Mouse (Mus musculus) testis, adult 2 months (tissue): ENCODE results near the gene Spata31d1b.

ENCODE experiments used
- CTCF ChIP-seq: fragments of 200-500 bp; IDR thresholded peaks from 2 replicates; pipeline ENCODE4 v1.5.1; 2012; ENCODE audit warnings: low read depth, mild to moderate bottlenecking, inconsistent platforms, low read length, moderate library complexity; ENCODE audit not compliant: control insufficient read depth, insufficient read depth, insufficient replicate concordance
- POLR2A ChIP-seq: fragments of 200-500 bp; IDR thresholded peaks from 2 replicates; pipeline ENCODE4 v1.6.1; 2012; ENCODE audit warnings: low read depth, mild to moderate bottlenecking, inconsistent platforms, low read length, moderate library complexity; ENCODE audit not compliant: control insufficient read depth

- TF ChIP-seq POLR2A = no peak
- TF ChIP-seq CTCF = no peak
These were observed 26.8 kb upstream of the Spata31d1b start for GRCm38 (mm10) chr13:59685236-59685635.
